Mouse (Mus musculus) kidney, adult 8-10 months (tissue): Measurements from ENCODE around the gene Tjp2.
A peak's percentile ranks its signal among the peaks of the same experiment; 100 is the strongest.
"Not testable (repeated sequence)": the region's sequence is repeated elsewhere in the genome, so short reads cannot be mapped to it uniquely, and the experiment has no call there.

Experiments used
- DNase-seq, 2 experiments: peaks; one replicate each; pipeline ENCODE4 v3.0.0; 2022

The Tjp2 gene

GRCm38 (mm10) chr19:24122647-24123046, 102.2 kb downstream of the Tjp2 start:
- no peak for DNase-seq

- DNase-seq: no peak
Observed at GRCm38 (mm10) chr19:24120811-24121210, 104.0 kb downstream of the Tjp2 start.

GRCm38 (mm10) chr19:24118775-24119174, 106.1 kb downstream of the Tjp2 start:
- DNase-seq: no peak

GRCm38 (mm10) chr19:24111581-24111980, 113.2 kb downstream of the Tjp2 start:
- no peak for DNase-seq

- DNase-seq: no peak
Observed at GRCm38 (mm10) chr19:24107707-24108106, 117.1 kb downstream of the Tjp2 start.

GRCm38 (mm10) chr19:24103802-24104201, 121.0 kb downstream of the Tjp2 start:
- DNase-seq: no peak

- no peak for DNase-seq
Observed at GRCm38 (mm10) chr19:24102562-24103126, 122.2 kb downstream of the Tjp2 start.

- DNase-seq: no peak
Observed at GRCm38 (mm10) chr19:24101183-24101582, 123.6 kb downstream of the Tjp2 start.

- DNase-seq: no peak
Observed at GRCm38 (mm10) chr19:24098691-24099090, 126.1 kb downstream of the Tjp2 start.

- no peak for DNase-seq
Observed at GRCm38 (mm10) chr19:24097666-24098455, 127.0 kb downstream of the Tjp2 start.

GRCm38 (mm10) chr19:24092060-24092459, 132.8 kb downstream of the Tjp2 start:
- DNase-seq: not testable (repeated sequence)

- DNase-seq: no peak
Observed at GRCm38 (mm10) chr19:24090366-24090765, 134.5 kb downstream of the Tjp2 start.

- no peak for DNase-seq
Observed at GRCm38 (mm10) chr19:24085306-24085705, 139.5 kb downstream of the Tjp2 start.

GRCm38 (mm10) chr19:24080417-24081080, 144.3 kb downstream of the Tjp2 start:
- no peak for DNase-seq

GRCm38 (mm10) chr19:24077658-24078057, 147.2 kb downstream of the Tjp2 start:
- no peak for DNase-seq

- no peak for DNase-seq
Observed at GRCm38 (mm10) chr19:24076536-24076935, 148.3 kb downstream of the Tjp2 start.

GRCm38 (mm10) chr19:24075927-24076326, 148.9 kb downstream of the Tjp2 start:
- DNase-seq: no peak

- DNase-seq: no peak
Observed at GRCm38 (mm10) chr19:24073155-24073554, 151.7 kb downstream of the Tjp2 start.

GRCm38 (mm10) chr19:24064348-24064895, 160.4 kb downstream of the Tjp2 start:
- no peak for DNase-seq

GRCm38 (mm10) chr19:24063585-24063984, 161.2 kb downstream of the Tjp2 start:
- DNase-seq: no peak

GRCm38 (mm10) chr19:24058851-24059250, 166.0 kb downstream of the Tjp2 start:
- DNase-seq: no peak

GRCm38 (mm10) chr19:24058021-24058420, 166.8 kb downstream of the Tjp2 start:
- DNase-seq: no peak

GRCm38 (mm10) chr19:24056880-24057279, 167.9 kb downstream of the Tjp2 start:
- no peak for DNase-seq

- DNase-seq: peak in 1 of 2 experiments; percentile 30
Observed at GRCm38 (mm10) chr19:24054904-24055303, 169.9 kb downstream of the Tjp2 start.
